Mouse (Mus musculus) megakaryocyte, embryonic 14.5 days (primary cell): ENCODE measurements at regions not wholly inside any gene's neighbourhood (a gene's known extent, or its start where the extent isn't known, plus 50 kb on each side); places are given as distances from the start of the nearest gene placed in this dataset.

Source experiments
- H3K27me3 ChIP-seq: replicated peaks from 2 replicates; pipeline ENCODE3; 2012; ENCODE audit warnings: inconsistent platforms
- H3K36me3 ChIP-seq: replicated peaks from 2 replicates; pipeline ENCODE3; 2012; ENCODE audit warnings: low read length, inconsistent platforms, mixed read lengths
- H3K4me1 ChIP-seq: 2 replicates; pipeline ENCODE4 v1.6.1; 2012; ENCODE audit warnings: inconsistent platforms
- H3K4me3 ChIP-seq: replicated peaks from 2 replicates; pipeline ENCODE3; 2012; ENCODE audit warnings: moderate library complexity, mild to moderate bottlenecking, inconsistent platforms
- H3K9me3 ChIP-seq: 2 replicates; pipeline ENCODE4 v1.6.1; 2012; ENCODE audit warnings: inconsistent platforms
- FLI1 ChIP-seq: IDR thresholded peaks from 2 replicates; pipeline ENCODE4 v1.6.1; 2012; ENCODE audit warnings: low read length, inconsistent platforms, mixed read lengths
- GATA1 ChIP-seq: IDR thresholded peaks from 3 replicates; pipeline ENCODE4 v1.6.1; 2012; ENCODE audit warnings: mixed read lengths, low read length, inconsistent platforms, borderline replicate concordance

GRCm38 (mm10) chr14:24827381-24828031 is 340.6 kb downstream of the Rps24 start:
- H3K9me3 ChIP-seq, result no peaks in the 10 kb centered on the region
- no peaks in the 10 kb centered on the region for H3K36me3 ChIP-seq
- H3K4me3 ChIP-seq, result no peak overlapping the region
- TF ChIP-seq FLI1 (no peak), GATA1 (no peak)
- H3K4me1 ChIP-seq, result no peaks in the 10 kb centered on the region
- H3K27me3 ChIP-seq, result peaks cover 19% of the 10 kb centered on the region

- Histone ChIP-seq H3K27me3 (peaks cover 14% of the 10 kb centered on the region), H3K36me3 (no peaks in the 10 kb centered on the region), H3K4me1 (no peaks in the 10 kb centered on the region), H3K4me3 (no peak overlapping the region), H3K9me3 (no peaks in the 10 kb centered on the region)
- TF ChIP-seq FLI1, result no peak
- no peak for TF ChIP-seq GATA1
Observed at GRCm38 (mm10) chr14:24829001-24829400, 342.1 kb downstream of the Rps24 start.

GRCm38 (mm10) chr14:24833211-24833610 is 346.3 kb downstream of the Rps24 start:
- Histone ChIP-seq H3K4me3 (no peak overlapping the region), H3K36me3 (no peaks in the 10 kb centered on the region), H3K9me3 (peaks cover 4% of the 10 kb centered on the region; the same call in 1 of the 2 replicates), H3K4me1 (no peaks in the 10 kb centered on the region), H3K27me3 (peaks cover 6% of the 10 kb centered on the region)
- no peak for TF ChIP-seq GATA1
- TF ChIP-seq FLI1, result no peak

- H3K36me3 ChIP-seq, result no peaks in the 10 kb centered on the region
- TF ChIP-seq GATA1, result no peak
- TF ChIP-seq FLI1, result no peak
- peaks cover 4% of the 10 kb centered on the region; the same call in 1 of the 2 replicates for H3K9me3 ChIP-seq
- no peaks in the 10 kb centered on the region for H3K4me1 ChIP-seq
- H3K27me3 ChIP-seq, result no peaks in the 10 kb centered on the region
- no peak overlapping the region for H3K4me3 ChIP-seq
Observed at GRCm38 (mm10) chr14:24838219-24838618, 351.3 kb downstream of the Rps24 start.

- Histone ChIP-seq H3K27me3 (no peaks in the 10 kb centered on the region), H3K4me1 (no peaks in the 10 kb centered on the region), H3K4me3 (no peak overlapping the region), H3K36me3 (no peaks in the 10 kb centered on the region), H3K9me3 (peaks cover 4% of the 10 kb centered on the region; the same call in 1 of the 2 replicates)
- no peak for TF ChIP-seq GATA1
- TF ChIP-seq FLI1, result no peak
Observed at GRCm38 (mm10) chr14:24839056-24839455, 352.1 kb downstream of the Rps24 start.

- H3K4me3 ChIP-seq, result no peak overlapping the region
- H3K36me3 ChIP-seq, result no peaks in the 10 kb centered on the region
- no peaks in the 10 kb centered on the region for H3K27me3 ChIP-seq
- no peaks in the 10 kb centered on the region for H3K9me3 ChIP-seq
- TF ChIP-seq FLI1 (no peak), GATA1 (no peak)
- no peaks in the 10 kb centered on the region for H3K4me1 ChIP-seq
Observed at GRCm38 (mm10) chr14:24841715-24842496, 355.0 kb downstream of the Rps24 start.

GRCm38 (mm10) chr14:24843626-24844025 is 356.7 kb downstream of the Rps24 start:
- H3K27me3 ChIP-seq, result peaks cover 2% of the 10 kb centered on the region
- TF ChIP-seq GATA1, result no peak
- TF ChIP-seq FLI1, result no peak
- no peaks in the 10 kb centered on the region for H3K36me3 ChIP-seq
- no peaks in the 10 kb centered on the region for H3K4me1 ChIP-seq
- no peak overlapping the region for H3K4me3 ChIP-seq
- H3K9me3 ChIP-seq, result no peaks in the 10 kb centered on the region

GRCm38 (mm10) chr14:24850491-24850890 is 363.6 kb downstream of the Rps24 start:
- Histone ChIP-seq H3K9me3 (no peaks in the 10 kb centered on the region), H3K4me1 (no peaks in the 10 kb centered on the region; the same call in 1 of the 2 replicates), H3K36me3 (no peaks in the 10 kb centered on the region), H3K4me3 (no peak overlapping the region), H3K27me3 (peaks cover 5% of the 10 kb centered on the region)
- TF ChIP-seq GATA1 (no peak), FLI1 (no peak)

- H3K9me3 ChIP-seq, result no peaks in the 10 kb centered on the region
- H3K4me1 ChIP-seq, result no peaks in the 10 kb centered on the region; the same call in 1 of the 2 replicates
- no peaks in the 10 kb centered on the region for H3K36me3 ChIP-seq
- H3K27me3 ChIP-seq, result peaks cover 2% of the 10 kb centered on the region
- no peak overlapping the region for H3K4me3 ChIP-seq
- TF ChIP-seq GATA1, result no peak
- no peak for TF ChIP-seq FLI1
Observed at GRCm38 (mm10) chr14:24854459-24854858, 367.5 kb downstream of the Rps24 start.

GRCm38 (mm10) chr14:24862171-24862570 is 375.2 kb downstream of the Rps24 start:
- TF ChIP-seq FLI1, result no peak
- no peak for TF ChIP-seq GATA1
- no peaks in the 10 kb centered on the region for H3K36me3 ChIP-seq
- H3K27me3 ChIP-seq, result peaks cover 11% of the 10 kb centered on the region
- no peaks in the 10 kb centered on the region for H3K4me1 ChIP-seq
- H3K4me3 ChIP-seq, result no peak overlapping the region
- no peaks in the 10 kb centered on the region for H3K9me3 ChIP-seq

GRCm38 (mm10) chr14:24862661-24863060 is 375.7 kb downstream of the Rps24 start:
- TF ChIP-seq FLI1, result no peak
- no peak for TF ChIP-seq GATA1

More at GRCm38 (mm10) chr14:24862661-24863060, 375.7 kb downstream of the Rps24 start:
- Histone ChIP-seq H3K9me3 (no peaks in the 10 kb centered on the region), H3K4me1 (no peaks in the 10 kb centered on the region), H3K36me3 (no peaks in the 10 kb centered on the region), H3K4me3 (no peak overlapping the region), H3K27me3 (peaks cover 11% of the 10 kb centered on the region)
